Mouse (Mus musculus) lung, postnatal 4 days (tissue): ENCODE measurements around the gene Mbd3.

Experiments
- DNase-seq, 2 experiments: peaks; one replicate each; pipeline ENCODE4 v3.0.0; 2021

The Mbd3 gene

DNA sequence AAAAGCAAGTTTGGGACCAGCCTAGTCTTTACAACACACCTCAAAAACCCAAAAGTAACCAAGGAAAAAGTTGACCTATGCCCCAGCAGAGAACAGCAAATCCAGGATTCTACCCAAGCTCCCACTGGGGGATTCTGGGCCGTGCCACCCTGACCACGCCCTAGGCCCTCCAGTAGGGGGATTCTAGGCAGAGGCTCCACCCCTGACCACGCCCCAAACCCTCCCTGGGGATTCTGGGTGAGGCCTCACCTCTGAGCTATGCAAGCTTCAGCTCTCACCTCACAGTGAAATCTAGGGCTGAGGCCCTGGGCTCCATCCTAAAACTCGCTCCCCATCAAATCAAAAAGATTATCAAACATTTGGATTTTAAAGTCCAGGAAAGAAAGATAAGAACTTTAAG lies 24.2 kb upstream of the Mbd3 start:
- DNase-seq: peak in 1 of 2 experiments; percentile 52

DNA sequence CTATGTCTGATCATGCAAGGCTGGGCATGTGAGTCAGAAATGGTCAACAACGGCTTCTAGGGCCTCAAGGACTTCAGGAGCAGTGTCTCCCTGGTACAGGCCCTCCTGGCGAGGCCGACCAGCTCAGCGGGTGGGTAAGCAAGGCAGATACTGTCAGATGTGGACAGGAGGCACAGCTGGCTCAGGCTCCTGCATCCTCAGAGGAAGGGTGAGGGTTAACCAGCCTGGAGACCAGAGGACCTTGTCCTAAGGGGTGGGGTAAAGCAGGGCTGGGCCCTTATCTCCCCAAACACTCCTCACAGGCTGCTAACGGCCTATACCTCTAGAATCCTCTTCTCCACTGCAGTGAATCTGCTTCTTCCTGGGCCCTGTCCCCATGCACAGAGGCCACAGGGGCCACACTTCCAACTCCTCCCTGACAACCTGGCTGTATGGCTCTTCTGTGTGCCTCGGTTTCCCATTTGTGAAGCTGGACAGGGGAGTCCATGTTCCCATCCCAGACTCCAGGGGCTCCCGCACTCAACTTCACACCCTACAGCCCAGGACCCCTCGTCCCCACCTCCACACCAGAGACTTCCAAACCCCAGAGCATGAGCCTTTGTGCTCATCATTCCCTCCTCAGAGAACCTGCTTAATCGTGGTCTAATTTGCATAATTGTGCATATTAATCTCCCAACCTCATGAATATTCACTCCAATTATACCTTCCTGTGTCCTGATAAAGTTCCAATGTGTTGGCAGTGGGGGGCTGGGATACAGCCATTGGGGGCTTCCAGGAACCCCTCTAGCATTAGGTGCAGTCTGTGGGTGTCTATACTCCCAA lies 22.5 kb upstream of the Mbd3 start:
- no peak for DNase-seq

DNA sequence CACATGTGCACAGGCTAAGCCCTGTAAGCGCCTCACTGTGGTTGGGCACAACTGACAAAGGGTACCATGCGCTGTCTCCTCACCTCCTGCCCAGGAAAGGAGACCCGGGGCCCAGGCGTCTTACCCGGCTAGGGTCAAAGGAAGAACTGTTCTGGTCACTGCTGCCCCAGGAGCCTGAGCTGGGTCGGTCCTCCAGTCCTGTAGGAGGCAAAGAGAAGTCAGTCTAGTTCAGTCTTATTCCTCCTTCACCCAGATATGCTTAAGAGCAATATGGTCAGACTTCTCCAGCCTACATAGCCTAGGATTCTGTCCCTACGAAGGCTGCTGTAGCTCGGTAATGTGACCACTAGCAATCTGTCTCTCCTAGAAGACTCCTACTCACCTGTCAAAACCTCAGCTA lies 21.9 kb upstream of the Mbd3 start:
- no peak for DNase-seq

DNA sequence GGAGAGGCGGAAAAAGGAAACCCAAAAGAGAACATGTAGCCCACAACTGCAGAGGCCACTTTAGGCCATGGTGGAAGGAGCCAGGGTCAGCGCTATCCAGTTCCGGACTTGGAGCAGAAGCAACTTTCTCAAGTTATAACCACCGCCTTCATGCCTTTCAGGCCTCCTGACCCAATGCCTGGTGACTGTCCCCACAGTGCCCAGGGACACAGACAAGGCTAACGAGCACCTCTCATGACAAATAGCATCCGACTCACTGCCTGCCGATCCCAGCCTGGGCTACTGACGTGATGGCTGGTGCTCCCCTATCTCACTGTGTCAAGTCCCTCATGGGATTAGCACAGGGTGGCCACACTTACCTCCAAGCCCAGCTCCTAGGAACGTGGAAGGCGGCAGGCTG lies 21.4 kb upstream of the Mbd3 start:
- no peak for DNase-seq

DNA sequence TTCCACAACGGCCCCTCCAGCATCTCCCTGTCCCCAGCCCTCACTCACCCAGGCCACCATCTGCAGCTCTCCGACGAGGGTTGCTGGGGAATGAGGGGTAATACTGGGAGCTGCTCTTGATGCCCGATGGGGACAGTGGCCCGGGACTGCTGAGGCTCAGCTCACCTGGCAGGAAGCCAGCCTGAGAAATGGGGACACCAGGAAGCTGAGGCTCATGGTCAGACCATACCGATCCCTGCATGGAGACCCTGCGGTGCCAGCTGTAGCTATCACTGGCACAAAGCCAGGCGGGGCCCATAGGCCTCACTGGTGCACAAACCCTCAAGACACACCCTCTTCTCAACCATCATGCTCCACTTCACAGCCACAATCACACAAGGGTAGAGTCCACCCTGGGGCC lies 20.1 kb upstream of the Mbd3 start:
- no peak for DNase-seq

DNA sequence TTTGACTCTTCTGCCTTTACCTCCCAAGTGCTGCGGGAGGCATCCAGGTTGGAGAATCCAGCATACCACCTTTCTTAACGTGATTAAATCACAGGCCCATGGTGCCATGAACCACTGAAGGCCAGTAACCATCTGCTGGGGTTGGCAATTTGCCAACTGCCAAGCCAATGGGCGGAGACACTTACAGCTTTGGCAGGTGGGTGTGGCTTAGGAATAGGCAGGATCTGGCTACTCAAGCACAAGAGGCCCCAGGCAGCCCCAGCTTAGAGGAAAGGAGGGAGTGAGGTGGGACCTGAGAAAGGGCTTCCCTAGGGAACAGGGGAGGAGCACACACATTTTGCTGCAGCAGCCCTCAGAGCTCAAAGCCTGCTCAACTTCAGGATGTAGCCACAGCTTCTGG lies 19.0 kb upstream of the Mbd3 start:
- DNase-seq: peak; percentile 54 to 69

DNA sequence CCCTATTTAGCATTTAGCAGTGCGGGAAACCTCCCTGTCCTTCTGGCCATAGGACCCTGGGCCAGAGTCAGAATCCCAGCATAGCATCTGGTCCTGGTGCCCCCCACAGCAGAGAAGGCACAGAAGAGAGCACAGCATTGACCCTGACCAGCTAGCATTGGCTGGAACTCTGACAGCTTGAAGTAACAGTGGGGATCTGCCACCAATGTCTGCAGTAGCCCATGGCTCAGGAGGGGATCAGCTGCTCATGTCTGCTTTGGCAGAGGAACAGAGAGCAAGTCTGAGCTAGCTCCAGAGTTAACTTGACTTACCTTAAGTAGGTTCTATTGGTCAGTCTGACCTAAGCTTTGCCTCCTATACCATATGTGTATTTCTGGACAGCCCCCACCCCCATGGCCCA lies 18.5 kb upstream of the Mbd3 start:
- no peak for DNase-seq

DNA sequence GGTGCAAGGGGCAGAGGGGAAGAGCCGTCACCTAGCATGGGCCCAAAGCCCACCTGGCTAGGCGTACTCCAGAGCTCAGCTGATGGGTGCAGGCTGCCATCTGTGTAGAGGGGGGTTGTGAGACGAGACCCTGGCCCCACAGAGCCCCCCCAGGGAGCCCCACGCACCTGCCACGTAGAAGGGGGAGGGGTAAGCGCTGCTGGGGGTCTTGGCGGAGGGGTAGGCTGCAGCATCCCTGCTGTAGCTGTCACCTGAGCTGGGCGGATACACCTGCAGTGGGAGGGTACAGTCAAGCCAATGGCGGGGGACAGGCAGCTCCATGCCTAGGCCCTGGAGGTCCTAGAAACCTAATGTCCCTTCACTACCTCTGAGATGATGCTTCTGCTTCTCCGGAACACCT lies 18.0 kb upstream of the Mbd3 start:
- DNase-seq: no peak

DNA sequence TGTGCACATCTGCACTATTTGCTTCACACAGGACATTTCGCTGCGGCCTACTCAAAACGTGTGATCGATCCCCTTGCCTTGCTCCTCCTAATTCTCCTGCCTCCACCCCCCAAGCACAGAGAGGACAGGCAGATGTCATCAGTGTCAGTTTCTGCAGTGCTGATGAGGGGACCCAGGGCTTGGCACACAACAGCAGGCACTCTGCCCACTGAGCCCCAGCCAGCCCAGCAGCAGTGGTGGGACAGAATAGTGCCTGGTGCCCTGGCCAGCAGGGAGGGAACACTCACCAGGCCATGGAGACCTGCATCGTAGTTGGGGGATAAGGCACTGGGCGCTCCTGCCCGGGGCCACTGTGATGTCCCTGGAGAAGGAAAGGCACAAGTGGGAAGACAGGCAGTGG lies 16.2 kb upstream of the Mbd3 start:
- DNase-seq: no peak

DNA sequence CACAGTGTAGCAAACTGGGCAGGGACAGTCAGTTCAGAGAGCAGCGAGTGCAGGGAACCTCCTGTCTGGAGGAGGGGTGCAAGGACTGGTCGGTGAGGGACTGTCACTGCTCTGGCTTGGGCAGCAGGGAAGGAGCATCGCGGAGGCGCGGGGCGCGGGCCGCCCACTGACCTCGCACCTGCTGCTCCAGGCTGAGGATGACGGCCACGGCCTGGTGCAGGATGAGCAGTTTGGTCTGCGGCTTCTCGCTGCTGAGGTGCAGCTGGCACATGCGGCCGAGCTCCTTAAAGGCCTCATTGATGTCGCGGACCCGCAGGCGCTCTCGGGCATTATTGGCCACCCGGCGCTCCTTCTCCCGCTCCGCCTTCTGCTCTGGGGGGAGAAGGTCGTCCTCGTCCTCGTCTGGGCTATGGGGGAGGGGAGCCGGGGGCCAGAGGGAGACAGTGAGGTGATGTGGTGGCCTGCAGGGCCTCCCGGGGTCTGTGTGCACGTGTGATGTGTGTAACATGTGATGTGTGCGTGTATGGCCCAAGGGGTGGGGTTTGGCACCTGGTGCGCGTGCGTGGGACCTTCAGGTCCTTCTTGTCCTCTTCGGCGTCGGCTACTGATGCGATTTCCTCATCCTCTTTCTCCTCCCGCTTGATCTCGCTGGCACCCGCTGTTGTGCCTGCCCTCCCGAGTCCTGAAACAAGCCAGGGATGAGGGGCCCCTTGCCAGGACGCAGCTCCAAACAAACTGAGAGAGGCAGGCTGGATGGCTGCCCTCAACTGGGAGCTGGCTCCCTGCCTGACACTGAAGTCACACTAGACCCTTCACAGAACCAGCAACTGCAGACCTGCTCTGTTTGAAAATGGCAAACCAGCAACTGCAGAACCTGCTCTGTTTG lies 13.5 kb upstream of the Mbd3 start:
- DNase-seq: peak; percentile 73 to 88

DNA sequence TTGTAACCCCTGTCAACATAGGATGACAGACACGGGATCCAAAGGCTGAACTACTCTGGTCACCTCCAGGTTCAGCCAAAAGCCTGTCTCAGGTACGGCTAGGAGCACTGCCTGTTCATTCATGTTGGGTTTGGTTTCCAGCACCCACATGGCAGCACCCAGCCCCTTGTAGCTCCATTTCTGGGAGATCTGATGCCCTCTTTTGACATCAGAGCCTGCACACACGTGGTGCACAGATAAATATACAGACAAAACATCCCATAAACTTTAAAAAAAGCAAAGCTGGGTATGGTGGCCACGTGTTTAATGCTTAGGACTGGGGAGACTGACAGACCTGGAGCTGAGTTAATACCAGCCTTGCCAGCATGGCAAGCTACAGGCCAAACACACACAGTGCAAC lies 8.6 kb upstream of the Mbd3 start:
- DNase-seq: no peak

DNA sequence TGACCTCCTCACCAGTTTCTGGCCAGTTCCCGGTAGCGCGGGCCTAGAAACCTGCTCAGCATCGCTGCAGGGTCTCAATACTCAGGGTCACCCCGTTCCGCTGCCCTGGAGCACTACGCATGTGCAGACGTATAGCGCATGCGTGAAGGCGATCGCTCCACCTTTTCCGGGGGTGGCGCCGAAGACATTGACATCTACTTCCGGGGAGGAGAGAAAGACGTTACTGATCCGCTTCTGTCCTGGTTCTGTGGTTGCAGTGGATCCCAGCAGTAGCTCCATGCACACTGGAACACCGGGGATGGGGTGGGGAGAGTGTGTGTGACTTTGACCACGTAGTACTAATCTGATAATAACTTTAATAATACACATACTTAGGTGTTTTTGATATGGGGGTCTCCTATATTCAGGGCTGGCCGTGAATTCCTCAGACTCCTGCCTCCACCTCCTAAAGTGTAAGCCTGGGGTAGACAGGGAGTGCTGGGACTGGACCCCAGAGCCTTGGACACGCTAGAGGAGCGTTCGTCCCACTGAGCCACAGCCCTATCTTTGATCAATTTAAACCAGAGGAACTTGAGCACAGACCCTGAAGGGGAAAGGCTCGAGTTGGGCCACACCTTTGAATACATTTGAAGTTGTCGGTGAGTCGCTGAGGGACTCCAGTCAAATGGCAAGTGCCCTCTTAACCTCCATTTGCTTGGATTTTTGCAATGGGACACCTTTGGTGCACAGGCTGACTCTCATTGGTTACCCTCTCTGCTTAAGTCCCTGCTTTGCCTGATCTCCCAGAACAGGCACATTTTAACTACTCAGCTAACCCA lies 7.5 kb upstream of the Mbd3 start, which contains the start of gene Uqcr11:
TSS of gene Uqcr11 (minus strand) at position 147 of the 818 bp plus-strand sequence.
- DNase-seq: peak; percentile 94

DNA sequence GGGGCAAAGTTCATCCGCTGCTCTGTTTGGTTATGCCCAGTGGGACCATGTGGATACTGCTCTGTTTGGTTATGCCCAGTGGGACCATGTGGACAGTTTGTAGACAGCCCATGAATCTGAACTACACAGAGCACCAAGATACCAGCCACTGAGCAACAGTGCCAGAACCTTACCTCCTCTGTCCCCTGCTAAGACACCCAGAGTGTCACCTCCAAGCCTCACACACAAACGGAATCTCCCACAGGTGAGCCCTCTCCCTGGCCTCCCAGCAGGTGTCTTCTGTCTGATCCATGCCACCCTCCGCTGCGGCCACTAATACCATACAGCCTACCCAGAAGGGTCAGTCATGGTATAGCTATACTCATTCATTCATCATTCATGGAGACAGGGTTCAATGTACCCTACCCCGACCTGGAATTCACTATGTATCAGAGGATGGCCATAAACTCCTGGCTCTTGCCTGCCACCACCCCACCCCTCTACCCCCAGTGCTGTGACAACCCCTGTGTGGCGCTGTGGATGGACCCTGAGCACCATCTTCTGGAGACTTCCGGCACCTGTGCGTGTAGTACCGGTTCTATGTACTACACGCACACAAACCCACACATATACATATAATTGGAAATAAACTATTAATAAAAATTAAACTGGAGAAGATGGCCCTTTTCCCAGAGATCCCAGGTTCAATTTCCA lies 6.3 kb upstream of the Mbd3 start:
- DNase-seq: no peak

DNA sequence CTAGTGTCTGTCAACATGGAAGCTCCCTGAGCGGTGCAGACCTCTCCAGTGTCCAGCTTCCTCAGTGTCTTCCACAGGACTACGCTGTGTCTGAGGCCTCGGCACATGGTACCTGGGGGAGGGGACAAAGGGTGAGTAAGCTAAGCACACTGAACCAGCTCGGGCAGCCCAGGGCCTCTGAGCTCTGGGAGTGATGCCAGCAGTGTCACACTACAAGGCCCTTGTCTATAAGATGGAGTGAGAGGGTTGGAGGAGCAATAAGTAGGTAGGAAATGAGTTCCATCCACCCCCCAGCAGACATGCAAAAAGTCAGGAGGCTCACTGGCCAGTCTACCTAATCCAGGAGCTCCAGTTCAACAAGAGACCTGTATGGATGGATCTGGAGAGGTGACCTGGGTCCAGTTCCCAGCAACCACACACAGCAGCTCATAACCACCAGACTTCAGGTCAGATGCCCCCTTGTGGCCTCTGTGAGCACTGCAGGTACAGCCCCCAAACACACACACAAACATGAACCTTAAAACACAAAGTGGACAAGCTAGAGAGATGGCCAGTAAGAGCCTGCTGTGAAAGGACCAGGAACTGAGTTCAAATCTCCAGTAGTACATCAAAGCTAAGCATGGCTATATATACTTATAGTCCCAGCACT lies 3.8 kb upstream of the Mbd3 start:
- DNase-seq: peak; percentile 33 to 68

DNA sequence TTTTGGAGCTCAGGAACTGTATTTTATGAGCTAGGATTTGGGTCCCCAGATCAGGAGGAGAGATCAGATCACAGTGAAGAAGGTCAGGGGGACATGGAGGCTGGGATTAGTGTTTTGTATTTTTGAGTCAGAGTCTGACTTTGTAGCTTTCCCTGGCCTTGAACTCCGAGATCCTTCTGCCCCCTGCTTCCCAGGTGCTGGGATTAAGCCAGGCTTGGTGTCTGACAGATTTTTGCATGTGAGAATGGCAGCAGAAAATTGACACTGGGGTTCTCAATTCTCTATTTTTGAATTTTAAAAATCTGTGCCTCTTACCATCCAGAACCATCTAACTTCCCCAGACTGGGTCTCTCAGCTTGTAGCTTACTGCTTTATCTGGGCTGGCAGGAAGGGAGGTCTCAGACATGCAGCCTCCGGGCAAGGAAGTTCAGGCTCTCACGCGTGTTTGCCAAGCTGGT lies 1.4 kb upstream of the Mbd3 start:
- no peak for DNase-seq

DNA sequence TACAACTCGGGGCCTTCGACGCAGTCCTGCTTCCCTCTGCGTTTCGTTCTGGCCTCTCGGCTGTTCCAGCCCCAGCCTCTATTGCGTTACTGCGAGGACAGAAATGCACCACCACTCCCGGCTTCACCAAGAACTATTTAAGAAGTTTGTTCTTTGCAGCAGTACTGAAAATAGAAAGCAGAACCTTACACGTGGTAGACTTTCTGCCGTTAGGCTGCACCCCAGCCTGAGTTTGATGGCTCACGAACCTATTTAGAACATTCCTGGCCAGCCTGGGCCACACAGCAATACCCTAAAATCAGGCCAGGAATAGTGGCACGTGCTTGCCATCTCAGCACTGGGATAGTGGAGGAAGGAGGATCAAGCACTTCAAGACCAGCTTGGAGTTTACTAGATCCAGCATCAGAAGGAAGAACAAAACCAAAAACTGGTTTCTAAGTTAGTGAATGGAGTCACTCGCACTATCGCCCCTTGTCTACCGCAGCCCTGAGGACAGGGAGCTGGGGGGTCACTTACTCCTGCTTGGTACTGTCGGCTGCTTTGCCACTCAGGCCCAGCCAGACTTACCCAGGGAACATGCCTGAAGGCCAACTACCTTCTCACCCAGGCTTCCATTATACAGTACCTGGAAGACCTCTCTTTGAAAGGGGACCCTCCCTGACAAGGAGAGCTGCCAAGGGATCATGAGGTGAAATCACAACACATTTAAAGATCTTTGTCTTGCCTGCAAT lies 788 bp upstream of the Mbd3 start:
- DNase-seq: no peak

DNA sequence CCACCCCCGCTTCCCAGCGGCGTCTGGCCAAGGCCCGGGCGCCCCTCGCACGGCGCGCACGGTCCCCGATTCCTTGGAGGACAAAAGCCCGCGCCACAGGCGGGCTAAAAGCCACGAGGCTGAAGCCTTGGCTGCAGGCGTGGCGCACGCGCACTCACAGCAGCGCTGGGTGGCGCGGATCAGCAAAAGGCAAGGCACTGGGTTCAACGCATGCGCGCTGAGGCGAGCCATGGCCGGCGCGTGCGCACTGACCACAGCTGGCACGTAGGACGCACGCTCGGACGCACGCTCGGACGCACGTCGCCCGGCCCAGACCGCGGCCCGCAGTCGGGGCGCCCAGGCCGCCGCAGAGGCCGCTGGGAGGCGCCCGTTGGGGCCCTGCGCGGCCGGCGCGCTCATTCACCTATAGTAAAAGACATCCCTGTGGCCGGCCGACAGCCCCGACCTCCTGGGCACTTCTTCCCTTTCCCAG lies 595 bp downstream of the Mbd3 start:
- peak; percentile 99 to 100 for DNase-seq

DNA sequence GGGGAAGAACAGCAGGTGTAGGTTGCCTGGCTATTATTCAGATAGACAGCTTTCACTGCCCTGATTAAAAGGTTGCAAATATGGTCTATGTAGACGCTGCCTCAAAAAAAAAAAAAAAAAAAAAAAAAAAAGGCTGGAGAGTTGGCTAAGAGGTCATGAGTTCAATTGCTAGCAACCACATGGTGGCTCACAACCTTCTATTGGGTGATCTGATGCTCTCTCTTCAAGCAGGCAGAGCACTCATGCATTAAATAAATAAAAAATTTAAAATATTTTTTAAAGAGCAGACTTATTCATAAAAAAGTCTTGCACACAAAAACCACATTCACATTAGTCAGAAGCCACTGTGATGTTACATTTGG lies 1.2 kb downstream of the Mbd3 start:
- no peak for DNase-seq

DNA sequence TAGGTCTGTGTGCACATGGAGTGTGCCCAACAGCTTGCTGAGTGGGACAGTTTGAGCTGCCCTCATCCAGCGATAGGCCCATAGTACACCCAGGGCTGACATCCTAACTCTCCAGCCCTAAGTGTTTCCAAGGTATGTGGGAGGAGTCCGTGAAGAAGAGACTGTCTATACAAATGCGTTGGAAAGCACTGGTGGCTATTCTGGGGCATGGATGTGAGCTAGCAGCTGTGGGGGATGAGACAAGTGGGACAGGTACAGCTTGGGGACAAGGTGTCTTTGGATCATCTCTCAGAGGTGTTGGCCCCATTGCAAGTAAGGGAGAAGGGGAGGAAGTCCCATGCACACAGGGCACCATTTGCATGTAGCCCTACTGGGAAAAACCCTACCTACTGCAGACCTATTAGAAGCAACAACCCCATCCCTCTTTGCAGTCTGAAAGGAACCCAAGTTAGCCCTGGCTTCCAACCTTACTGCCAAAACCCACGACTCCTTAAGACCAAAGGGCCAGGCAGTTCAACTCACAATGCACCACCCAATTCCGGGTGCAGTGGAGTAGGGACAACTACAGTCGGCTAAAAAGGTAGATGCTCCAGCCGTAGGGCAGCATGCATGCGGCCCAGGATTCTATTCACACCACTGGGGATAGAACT lies 1.7 kb downstream of the Mbd3 start:
- DNase-seq: no peak

DNA sequence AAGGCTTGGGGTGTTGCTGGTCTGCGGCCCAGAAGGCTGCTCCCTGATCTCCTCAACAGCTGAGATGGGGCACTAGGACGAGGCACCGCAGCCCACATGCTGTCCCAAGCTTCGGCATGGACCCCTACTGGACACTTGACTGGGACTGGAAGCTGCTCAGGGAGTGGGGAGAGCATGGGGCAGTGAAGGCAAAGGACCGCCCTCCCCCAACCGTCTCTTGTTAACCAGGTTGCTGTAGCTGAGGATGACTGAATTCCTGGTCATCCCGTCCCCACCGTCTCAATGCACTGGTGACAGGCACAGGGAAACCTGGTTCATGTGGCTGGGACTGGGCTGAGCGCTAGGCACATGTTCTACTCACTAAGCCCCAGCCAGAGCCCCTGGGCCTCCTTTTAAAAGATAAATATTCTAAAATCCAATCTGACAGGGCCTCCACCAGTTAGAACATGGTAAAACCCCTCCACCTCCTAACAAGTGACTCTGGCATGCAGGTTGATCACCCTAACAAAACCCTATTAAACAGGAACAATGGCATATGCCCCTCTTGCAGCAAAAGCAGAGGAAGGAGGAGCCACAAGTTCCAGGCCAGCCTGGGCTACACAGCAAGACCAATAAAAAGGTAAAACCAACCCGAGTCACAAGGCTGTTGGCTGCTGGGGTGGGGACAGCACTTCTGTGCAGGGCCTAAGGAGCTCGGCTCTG lies 2.4 kb downstream of the Mbd3 start:
- no peak for DNase-seq
